Mouse (Mus musculus) embryonic facial prominence, embryonic 15.5 days (tissue): ENCODE measurements around the gene Zfp777. TPM values are rescaled to one million over a fixed set of nuclear protein-coding genes. Genes with fewer than 3 reads are reported as not detected.

Experiments
- ATAC-seq: fragments of 200-750 bp; cut with Nextera tagmentation; 2 replicates; pipeline ENCODE4 v1.8.0; 2017; ENCODE audit warnings: low read depth, moderate TSS enrichment; ENCODE audit not compliant: insufficient number of reproducible peaks, low FRiP score, low TSS enrichment
- H3K27ac ChIP-seq: fragments of 300-500 bp; sonication (generic); replicated peaks from 2 replicates; pipeline ENCODE4 v1.5.1; 2015; ENCODE audit warnings: mild to moderate bottlenecking, inconsistent platforms
- H3K27me3 ChIP-seq: fragments of 300-500 bp; sonication (generic); 2 replicates; pipeline ENCODE4 v1.6.1; 2015; ENCODE audit warnings: inconsistent platforms
- H3K36me3 ChIP-seq: fragments of 300-500 bp; sonication (generic); 2 replicates; pipeline ENCODE4 v1.6.1; 2015; ENCODE audit warnings: mild to moderate bottlenecking, inconsistent platforms
- H3K4me1 ChIP-seq: fragments of 300-500 bp; sonication (generic); 2 replicates; pipeline ENCODE4 v1.6.1; 2015; ENCODE audit warnings: inconsistent platforms
- H3K4me2 ChIP-seq: fragments of 300-500 bp; sonication (generic); replicated peaks from 2 replicates; pipeline ENCODE4 v1.6.1; 2015; ENCODE audit warnings: mild to moderate bottlenecking, inconsistent platforms
- H3K4me3 ChIP-seq: fragments of 300-500 bp; sonication (generic); replicated peaks from 2 replicates; pipeline ENCODE4 v1.5.1; 2015; ENCODE audit warnings: mild to moderate bottlenecking, inconsistent platforms
- H3K9ac ChIP-seq: fragments of 300-500 bp; sonication (generic); 2 replicates; pipeline ENCODE4 v1.6.1; 2015; ENCODE audit warnings: inconsistent platforms
- H3K9me3 ChIP-seq: fragments of 300-500 bp; sonication (generic); replicated peaks from 2 replicates; pipeline ENCODE4 v1.6.1; 2016; ENCODE audit warnings: inconsistent platforms
- WGBS: fragments of 180-500 bp; shearing (Covaris S2); methylation state at CpG from one replicate; pipeline ENCODE4 v1.1.7; 2015; 5-methylcytosine and 5-hydroxymethylcytosine counted together
- polyA plus RNA-seq: library from polyadenylated mRNA; unstranded; fragments of >200 nt; fragmentation: Nextera tagmentation; extraction: Ambion mirVana; gene quantifications from 2 replicates; pipeline ENCODE4 v1.2.1, GENCODE M21; 2015

The Zfp777 gene
- polyA plus RNA-seq, 1 experiment from 2014 or later: 7.3 TPM

DNA sequence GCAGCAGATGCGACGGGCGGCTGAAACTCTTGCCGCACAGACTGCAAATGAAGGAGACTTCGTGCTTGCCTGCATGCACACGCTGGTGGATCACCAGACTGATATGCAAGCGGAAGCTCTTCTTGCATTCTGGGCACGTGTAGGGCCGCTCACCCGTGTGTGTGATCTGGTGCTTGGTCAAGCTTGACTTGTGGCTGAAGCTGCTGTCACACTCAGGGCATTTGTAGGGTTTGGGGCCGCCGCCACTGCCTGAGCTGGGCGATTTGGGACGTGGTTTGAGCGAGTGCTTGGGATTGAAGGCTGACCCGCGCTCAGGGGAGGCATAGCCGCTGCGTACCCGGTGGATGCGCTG, 23.7 kb downstream of the Zfp777 start:
- H3K4me3 ChIP-seq: no peak overlapping the region
- H3K4me1 ChIP-seq: no peaks in the 10 kb centered on the region
- H3K9me3 ChIP-seq: peaks cover 21% of the 10 kb centered on the region; the same call in 1 of the 2 replicates
- ATAC-seq: no peak
- H3K27me3 ChIP-seq: no peaks in the 10 kb centered on the region
- H3K9ac ChIP-seq: no peak overlapping the region
- H3K27ac ChIP-seq: no peak overlapping the region
- H3K4me2 ChIP-seq: no peak overlapping the region
- WGBS: 80% methylated on average over 21 of the region's 21 CpGs
- peaks cover 82% of the 10 kb centered on the region for H3K36me3 ChIP-seq

DNA sequence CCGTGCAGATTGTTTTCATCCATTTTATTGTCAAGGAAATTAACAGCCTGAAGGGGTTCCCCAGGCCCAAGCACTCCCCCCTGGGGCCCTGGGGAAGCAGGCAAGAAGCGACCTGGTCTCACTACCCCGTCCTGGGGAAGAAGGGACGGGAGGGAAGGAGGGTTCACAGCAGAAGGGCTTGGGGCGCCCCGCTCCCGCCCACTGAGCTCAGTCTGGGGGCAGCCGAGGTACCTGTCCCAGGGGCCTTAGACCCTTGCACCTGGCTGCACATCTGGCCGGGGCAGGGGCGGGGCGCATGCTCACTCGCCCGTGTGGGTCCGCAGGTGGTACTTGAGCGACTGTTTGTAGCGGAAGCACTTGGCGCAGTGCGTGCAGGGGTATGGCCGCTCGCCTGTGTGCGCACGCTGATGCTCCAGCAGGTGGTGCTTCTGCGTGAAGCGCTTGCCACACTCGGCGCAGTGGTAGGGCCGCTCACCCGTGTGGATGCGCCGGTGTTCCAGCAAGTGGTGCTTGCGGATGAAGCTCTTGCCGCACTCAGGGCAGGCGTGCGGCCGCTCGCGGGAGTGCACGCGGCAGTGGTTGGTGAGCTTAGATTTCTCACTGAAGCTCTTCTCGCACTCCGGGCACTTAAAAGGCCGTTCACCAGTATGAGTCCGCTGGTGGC, 24.2 kb downstream of the Zfp777 start:
- Histone ChIP-seq H3K4me2 (no peak overlapping the region), H3K4me1 (no peaks in the 10 kb centered on the region), H3K36me3 (peaks cover 80% of the 10 kb centered on the region), H3K9ac (no peak overlapping the region), H3K9me3 (peaks cover 21% of the 10 kb centered on the region; the same call in 1 of the 2 replicates), H3K27me3 (no peaks in the 10 kb centered on the region), H3K4me3 (no peak overlapping the region), H3K27ac (no peak overlapping the region)
- 80% methylated on average over 43 of the region's 43 CpGs for WGBS
- peak; percentile 34 for ATAC-seq

DNA sequence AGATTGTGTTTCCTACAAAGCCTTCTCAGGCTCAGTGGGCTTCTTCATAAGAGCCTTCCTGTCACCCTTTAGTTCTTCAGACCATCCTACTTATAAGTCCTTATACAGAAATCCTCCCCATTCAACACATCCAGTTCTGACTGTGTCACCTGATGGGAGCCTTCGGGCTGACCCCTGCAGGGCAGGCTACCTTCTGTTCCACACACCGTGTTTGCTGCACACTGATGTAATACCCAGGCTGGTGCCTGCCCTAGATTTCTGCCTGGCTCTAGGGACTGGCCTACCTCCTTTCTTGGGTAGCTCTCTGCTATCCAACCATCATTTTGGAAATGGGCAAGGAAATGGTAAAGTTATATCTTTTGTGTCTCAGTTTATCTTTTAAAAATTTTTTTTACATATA, 26.0 kb downstream of the Zfp777 start:
- no peaks in the 10 kb centered on the region for H3K27me3 ChIP-seq
- WGBS: 79% methylated on average over 2 of the region's 2 CpGs
- H3K9me3 ChIP-seq: peaks cover 21% of the 10 kb centered on the region; the same call in 1 of the 2 replicates
- H3K27ac ChIP-seq: no peak overlapping the region
- peaks cover 70% of the 10 kb centered on the region for H3K36me3 ChIP-seq
- no peak overlapping the region for H3K4me2 ChIP-seq
- H3K9ac ChIP-seq: no peak overlapping the region
- H3K4me1 ChIP-seq: no peaks in the 10 kb centered on the region
- no peak overlapping the region for H3K4me3 ChIP-seq
- ATAC-seq: no peak

DNA sequence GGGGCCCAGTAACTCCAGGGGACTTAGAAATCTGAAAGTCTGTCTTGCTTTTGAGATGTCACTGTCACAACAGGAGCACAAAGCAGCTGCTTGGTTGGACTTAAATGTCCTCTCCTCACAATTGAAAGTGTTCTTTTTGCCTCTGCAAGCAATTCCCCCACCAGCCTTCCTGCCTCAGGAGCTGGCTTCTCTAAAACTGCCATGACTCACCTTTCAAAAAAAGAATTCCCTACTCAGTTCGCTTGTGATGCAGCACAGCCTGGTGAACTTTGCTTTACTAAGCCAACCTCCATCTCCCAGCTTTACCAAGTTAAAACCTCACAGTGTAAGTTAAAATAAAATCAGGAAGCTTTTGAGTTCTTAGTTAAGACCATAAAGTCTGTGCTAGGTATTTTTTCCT, 27.0 kb downstream of the Zfp777 start:
- Histone ChIP-seq H3K4me3 (no peak overlapping the region), H3K4me1 (0 out of 2 replicates have a peak, but pooled peaks cover 1% of the 10 kb centered on the region), H3K4me2 (no peak overlapping the region), H3K36me3 (peaks cover 60% of the 10 kb centered on the region), H3K27ac (no peak overlapping the region), H3K27me3 (no peaks in the 10 kb centered on the region), H3K9me3 (peaks cover 21% of the 10 kb centered on the region; the same call in 1 of the 2 replicates), H3K9ac (no peak overlapping the region)
- WGBS: 64% methylated on average over 1 of the region's 1 CpGs
- ATAC-seq: no peak

DNA sequence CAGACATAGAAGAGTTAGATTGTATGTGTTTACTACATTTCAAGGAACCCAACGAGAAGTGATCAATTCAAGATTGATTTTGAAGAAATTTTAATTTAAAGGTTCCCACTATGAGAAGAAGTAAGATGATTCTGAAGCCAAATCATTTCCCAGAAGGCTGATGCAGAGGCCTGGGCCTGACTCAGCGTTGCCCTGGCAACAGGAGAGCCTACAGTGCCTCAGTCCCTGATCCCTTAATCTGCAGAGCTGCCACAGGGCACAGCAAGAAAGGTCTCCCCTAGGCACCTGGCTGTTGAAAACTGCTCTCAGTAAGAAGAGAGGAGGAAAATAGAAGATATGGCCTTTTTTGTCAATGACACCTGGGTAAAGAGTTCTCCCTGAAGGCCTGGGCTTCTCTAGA, 28.7 kb downstream of the Zfp777 start:
- H3K4me3 ChIP-seq: no peak overlapping the region
- H3K27me3 ChIP-seq: no peaks in the 10 kb centered on the region
- H3K9me3 ChIP-seq: peaks cover 10% of the 10 kb centered on the region; the same call in 1 of the 2 replicates
- no peak overlapping the region for H3K27ac ChIP-seq
- H3K4me1 ChIP-seq: 0 out of 2 replicates have a peak, but pooled peaks cover 8% of the 10 kb centered on the region
- ATAC-seq: no peak
- 66% methylated on average over 2 of the region's 2 CpGs for whole genome bisulfite sequencing
- no peak overlapping the region for H3K4me2 ChIP-seq
- H3K9ac ChIP-seq: no peak overlapping the region
- H3K36me3 ChIP-seq: peaks cover 44% of the 10 kb centered on the region

DNA sequence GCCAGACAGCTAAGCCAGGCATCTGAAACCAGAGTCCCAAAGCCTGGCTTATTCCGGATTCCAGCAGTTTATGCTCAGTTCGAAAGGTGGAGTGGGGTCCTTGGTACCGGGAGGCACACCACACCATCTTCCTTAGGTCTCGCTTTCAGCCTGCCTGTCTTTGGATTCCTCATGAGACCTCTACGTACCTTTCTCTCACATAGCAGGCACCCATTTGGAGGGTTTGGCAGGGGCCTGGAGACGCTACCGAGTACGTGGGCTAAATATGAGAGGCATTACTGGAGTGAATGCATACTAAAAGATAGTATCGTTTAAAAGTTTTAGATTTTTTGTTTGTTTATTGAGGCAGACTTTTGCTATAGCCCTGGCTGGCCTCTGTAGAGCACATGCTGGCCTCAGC, 31.9 kb downstream of the Zfp777 start:
- Histone ChIP-seq H3K9ac (no peak overlapping the region), H3K9me3 (no peaks in the 10 kb centered on the region), H3K4me1 (0 out of 2 replicates have a peak, but pooled peaks cover 8% of the 10 kb centered on the region), H3K27ac (no peak overlapping the region), H3K4me3 (no peak overlapping the region), H3K27me3 (no peaks in the 10 kb centered on the region), H3K36me3 (peaks cover 13% of the 10 kb centered on the region; the same call in 1 of the 2 replicates), H3K4me2 (no peak overlapping the region)
- no peak for ATAC-seq
- 87% methylated on average over 9 of the region's 9 CpGs for WGBS

DNA sequence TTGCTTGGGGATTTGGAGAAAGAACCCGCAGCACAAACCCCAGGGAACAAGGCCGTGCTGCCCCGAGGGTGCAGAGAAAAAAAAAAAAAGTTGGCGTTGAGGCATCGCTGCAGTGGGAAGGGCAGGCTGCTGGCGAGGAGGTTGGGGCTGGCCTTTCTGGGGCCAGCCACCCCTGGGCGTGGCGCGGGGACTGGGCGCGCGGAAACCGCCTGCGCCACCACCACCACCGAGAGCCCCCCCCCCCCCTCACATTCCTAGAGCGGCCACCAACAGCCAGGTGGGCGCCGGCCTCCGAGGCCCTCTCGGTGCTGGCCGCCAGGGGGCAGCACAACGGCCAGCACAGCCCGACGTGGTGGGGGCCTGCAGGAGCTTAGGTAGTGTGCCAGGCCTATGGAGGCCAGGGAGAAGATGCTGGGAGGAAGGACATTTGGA, 32.6 kb downstream of the Zfp777 start:
- Histone ChIP-seq H3K27me3 (no peaks in the 10 kb centered on the region), H3K4me3 (peak overlapping the region; percentile 45), H3K9me3 (no peaks in the 10 kb centered on the region), H3K36me3 (peaks cover 13% of the 10 kb centered on the region; the same call in 1 of the 2 replicates), H3K9ac (0 out of 2 replicates have a peak overlapping the region, but pooled peaks have one; percentile 10), H3K4me1 (0 out of 2 replicates have a peak, but pooled peaks cover 8% of the 10 kb centered on the region), H3K27ac (peak overlapping the region; percentile 63), H3K4me2 (peak overlapping the region; percentile 67)
- WGBS: 0% methylated on average over 20 of the region's 24 CpGs
- ATAC-seq: peak; percentile 84

DNA sequence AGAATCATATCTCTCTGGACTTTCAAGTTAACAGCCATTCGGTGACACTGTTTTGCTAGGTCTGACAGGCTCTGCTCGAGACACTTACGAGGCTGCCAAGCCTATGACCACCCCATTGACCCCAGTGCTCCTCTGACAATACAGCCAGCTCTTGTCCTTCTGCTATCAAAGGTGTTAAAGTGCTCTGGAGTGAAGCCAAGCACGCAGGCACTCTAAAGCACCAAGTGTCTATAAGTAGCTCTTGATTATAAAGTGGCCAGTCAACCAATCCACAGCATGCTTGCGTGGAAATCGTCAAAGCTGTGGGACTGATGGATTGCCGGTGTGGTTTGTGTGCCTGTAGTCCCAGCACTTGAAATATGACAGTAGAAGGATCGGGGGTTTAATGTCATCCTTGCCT, 38.0 kb downstream of the Zfp777 start:
- Histone ChIP-seq H3K27me3 (no peaks in the 10 kb centered on the region), H3K4me2 (no peak overlapping the region), H3K9ac (no peak overlapping the region), H3K4me3 (no peak overlapping the region), H3K4me1 (0 out of 2 replicates have a peak, but pooled peaks cover 3% of the 10 kb centered on the region), H3K9me3 (no peaks in the 10 kb centered on the region), H3K27ac (no peak overlapping the region), H3K36me3 (no peaks in the 10 kb centered on the region)
- ATAC-seq: no peak
- 60% methylated on average over 8 of the region's 8 CpGs for WGBS

DNA sequence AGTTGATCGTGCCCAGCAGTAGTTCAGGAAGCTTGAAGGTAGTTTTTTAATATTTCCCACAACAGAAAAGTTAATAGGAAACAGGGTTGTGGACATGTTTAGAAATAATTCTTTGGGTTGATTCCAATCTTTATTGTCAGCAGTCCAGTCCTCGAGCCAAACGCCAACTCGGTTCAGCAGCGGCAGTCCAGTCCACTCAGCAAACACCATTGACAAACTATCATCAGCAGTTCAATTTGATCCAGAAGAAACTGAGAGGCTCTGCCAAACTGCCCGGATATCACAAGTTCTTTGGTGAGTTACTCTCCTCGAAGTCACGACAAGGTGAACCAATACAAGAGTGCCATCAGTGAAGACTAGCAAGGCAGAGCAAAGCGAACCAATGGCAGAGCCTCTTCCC, 53.0 kb downstream of the Zfp777 start:
- Histone ChIP-seq H3K9ac (no peak overlapping the region), H3K4me2 (no peak overlapping the region), H3K4me1 (no peaks in the 10 kb centered on the region), H3K9me3 (no peaks in the 10 kb centered on the region), H3K27me3 (no peaks in the 10 kb centered on the region), H3K36me3 (no peaks in the 10 kb centered on the region), H3K4me3 (no peak overlapping the region), H3K27ac (no peak overlapping the region)
- ATAC-seq: no peak
- WGBS: 87% methylated on average over 9 of the region's 9 CpGs

DNA sequence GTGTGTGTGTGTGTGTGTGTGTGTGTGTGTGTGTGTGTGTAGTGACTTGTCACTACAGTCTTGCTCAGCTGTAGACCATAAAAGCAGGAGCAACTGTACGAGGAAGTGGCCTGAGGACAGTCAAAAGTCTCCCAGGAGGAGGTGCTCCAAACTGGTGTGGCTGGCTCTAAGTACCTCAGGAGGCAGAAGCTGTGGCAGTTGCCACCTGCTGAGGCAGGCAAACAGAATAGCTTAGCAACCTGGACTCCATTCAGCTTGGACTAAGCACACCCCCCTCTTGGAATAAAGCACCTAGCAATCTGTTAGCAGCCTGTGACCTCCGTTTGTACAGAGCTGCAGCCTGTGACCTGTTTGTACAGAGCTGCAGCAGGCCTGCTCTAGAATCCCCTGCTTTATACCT, 64.8 kb downstream of the Zfp777 start:
- no peaks in the 10 kb centered on the region for H3K9me3 ChIP-seq
- ATAC-seq: no peak
- no peaks in the 10 kb centered on the region for H3K4me1 ChIP-seq
- WGBS: 12% methylated on average over 2 of the region's 2 CpGs
- H3K27me3 ChIP-seq: no peaks in the 10 kb centered on the region
- H3K27ac ChIP-seq: no peak overlapping the region
- H3K4me2 ChIP-seq: no peak overlapping the region
- H3K9ac ChIP-seq: no peak overlapping the region
- no peaks in the 10 kb centered on the region for H3K36me3 ChIP-seq
- H3K4me3 ChIP-seq: no peak overlapping the region

DNA sequence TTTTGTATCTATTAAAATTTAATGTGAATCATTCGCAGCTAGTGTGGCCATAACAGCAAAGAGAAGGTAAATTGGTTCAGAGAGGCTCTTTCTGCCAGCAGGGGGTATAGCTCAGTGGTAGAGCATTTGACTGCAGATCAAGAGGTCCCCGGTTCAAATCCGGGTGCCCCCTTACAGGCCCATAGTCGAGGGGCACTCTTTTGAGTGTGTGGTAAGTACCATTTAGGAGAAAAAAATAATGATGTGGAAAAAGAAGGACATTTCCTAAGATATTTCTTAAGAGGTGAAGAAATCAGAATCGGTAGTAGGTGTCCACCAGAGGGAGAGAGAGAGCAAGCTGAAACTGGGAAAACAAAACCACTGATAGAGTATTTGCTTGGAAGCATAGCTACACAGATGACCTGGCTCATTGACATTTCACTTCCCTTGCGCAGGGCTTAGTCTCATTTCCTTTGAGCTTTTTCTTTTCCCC, 69.8 kb downstream of the Zfp777 start:
- Histone ChIP-seq H3K9me3 (no peaks in the 10 kb centered on the region), H3K4me2 (no peak overlapping the region), H3K4me1 (no peaks in the 10 kb centered on the region), H3K27ac (no peak overlapping the region), H3K36me3 (no peaks in the 10 kb centered on the region), H3K4me3 (no peak overlapping the region), H3K27me3 (no peaks in the 10 kb centered on the region), H3K9ac (no peak overlapping the region)
- ATAC-seq: peak; percentile 72; the same call in 1 of the 2 replicates
- 12% methylated on average over 6 of the region's 6 CpGs for WGBS

DNA sequence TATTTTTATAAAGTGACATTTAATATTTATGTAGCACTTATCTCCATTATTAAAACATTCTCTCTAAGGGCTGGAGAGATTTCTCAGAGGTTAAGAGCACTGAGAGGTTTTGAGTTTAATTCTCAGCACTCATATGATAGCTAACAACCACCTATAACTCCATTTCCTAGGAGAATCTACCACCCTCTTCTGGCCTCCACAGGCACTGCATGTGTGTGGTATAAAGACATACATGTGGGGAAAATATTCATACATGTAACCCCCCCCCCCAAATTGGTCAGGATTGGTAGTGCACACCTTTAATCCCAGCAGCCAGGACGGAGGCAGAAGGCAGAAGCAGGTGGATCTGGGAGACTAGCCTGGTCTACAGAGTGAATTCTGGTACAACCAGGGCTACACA, 74.1 kb downstream of the Zfp777 start:
- Histone ChIP-seq H3K36me3 (no peaks in the 10 kb centered on the region), H3K27me3 (no peaks in the 10 kb centered on the region), H3K4me2 (no peak overlapping the region), H3K9ac (no peak overlapping the region), H3K4me1 (no peaks in the 10 kb centered on the region), H3K27ac (no peak overlapping the region), H3K4me3 (no peak overlapping the region), H3K9me3 (no peaks in the 10 kb centered on the region)
- 80% methylated on average over 1 of the region's 1 CpGs for WGBS
- no peak for ATAC-seq
